Mouse (Mus musculus): ENCODE results near the gene Adh1. TPM values are rescaled to one million over a fixed set of nuclear protein-coding genes. Genes with fewer than 3 reads are reported as not detected.

The Adh1 gene
- polyA plus RNA-seq, 1 experiment from 2014 or later = 6.7 TPM

DNA sequence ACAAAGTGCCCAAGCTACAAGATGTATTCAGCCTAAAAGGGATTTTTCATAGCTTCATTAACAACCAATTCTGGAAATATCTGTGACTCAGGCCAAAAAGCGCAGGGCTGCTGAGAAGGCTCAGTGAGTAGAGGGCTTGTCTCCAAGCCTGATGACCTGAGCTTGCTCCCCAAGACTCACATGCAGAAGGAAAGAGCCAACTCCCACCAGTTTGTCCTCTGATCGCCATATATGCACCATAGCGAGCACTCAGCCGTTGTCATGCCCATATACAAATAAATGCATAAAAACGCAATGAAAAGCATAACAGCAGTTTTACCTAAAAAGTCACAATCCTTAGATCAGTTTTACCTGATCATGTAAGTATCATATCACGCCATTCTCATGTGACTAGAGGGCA, 34.3 kb upstream of the Adh1 start:
- H3K27me3 ChIP-seq = no peaks in the 10 kb centered on the region
- no peaks in the 10 kb centered on the region for H3K9me3 ChIP-seq
- no peak overlapping the region for H3K27ac ChIP-seq
- 88% methylated on average over 6 of the region's 6 CpGs for WGBS
- H3K4me3 ChIP-seq = no peak overlapping the region
- no peaks in the 10 kb centered on the region for H3K4me1 ChIP-seq
- no peaks in the 10 kb centered on the region for H3K36me3 ChIP-seq
- H3K4me2 ChIP-seq (replicated peaks) = no peak overlapping the region
- no peak overlapping the region for H3K9ac ChIP-seq
- no peak for ATAC-seq (ENCODE audit: low FRiP score, low read depth)

GRCm38 (mm10) chr3:138227082-138227481, 33.7 kb upstream of the Adh1 start:
- H3K4me1 ChIP-seq = no peaks in the 10 kb centered on the region
- H3K36me3 ChIP-seq = no peaks in the 10 kb centered on the region
- no peak overlapping the region for H3K9ac ChIP-seq
- ATAC-seq (ENCODE audit: low FRiP score, low read depth) = no peak
- no peak overlapping the region for H3K4me2 ChIP-seq (replicated peaks)
- WGBS = 94% methylated on average over 2 of the region's 2 CpGs
- no peaks in the 10 kb centered on the region for H3K27me3 ChIP-seq
- H3K9me3 ChIP-seq = no peaks in the 10 kb centered on the region
- no peak overlapping the region for H3K4me3 ChIP-seq
- H3K27ac ChIP-seq = no peak overlapping the region

DNA sequence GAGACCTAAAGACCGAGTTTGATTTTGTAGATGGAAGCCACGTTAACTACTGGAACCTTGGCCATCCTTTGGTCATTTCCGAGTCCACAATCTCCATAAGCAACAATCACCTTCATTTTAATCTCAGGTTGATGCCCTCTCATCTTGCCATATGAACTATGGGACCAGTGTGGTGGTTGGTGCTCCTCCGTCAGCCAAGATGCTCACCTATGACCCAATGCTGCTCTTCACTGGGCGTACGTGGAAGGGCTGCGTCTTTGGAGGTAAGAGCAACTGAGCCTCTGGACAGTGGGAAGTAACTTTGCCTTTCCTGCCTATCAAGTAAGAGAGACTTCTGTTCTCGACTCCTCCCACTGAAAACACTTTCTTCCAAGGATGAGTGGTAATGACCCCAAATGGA, 33.0 kb upstream of the Adh1 start:
- no peak overlapping the region for H3K27ac ChIP-seq
- H3K4me3 ChIP-seq = no peak overlapping the region
- no peaks in the 10 kb centered on the region for H3K36me3 ChIP-seq
- H3K4me2 ChIP-seq (replicated peaks) = no peak overlapping the region
- 90% methylated on average over 8 of the region's 8 CpGs for WGBS
- H3K27me3 ChIP-seq = no peaks in the 10 kb centered on the region
- no peak overlapping the region for H3K9ac ChIP-seq
- ATAC-seq (ENCODE audit: low FRiP score, low read depth) = no peak
- H3K9me3 ChIP-seq = no peaks in the 10 kb centered on the region
- no peaks in the 10 kb centered on the region for H3K4me1 ChIP-seq

DNA sequence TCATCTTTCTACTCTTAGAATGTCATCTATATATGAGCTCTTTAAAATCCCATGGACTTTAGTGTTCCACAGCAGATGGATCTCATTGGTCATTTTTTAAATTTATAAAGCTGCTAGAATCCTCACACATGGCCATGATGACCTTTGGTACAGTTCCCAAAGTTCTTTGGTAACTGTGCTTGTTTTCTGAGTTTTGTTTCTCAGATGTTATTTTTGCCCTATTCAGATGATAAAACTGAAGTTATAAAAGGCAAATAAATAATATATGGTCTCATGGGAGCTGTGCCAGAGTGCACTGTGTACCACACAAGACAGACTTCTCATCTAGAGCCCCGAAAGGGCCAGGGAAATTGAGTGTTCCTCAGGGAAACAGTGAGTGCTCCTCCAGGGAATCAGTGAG, 31.3 kb upstream of the Adh1 start:
- Histone ChIP-seq H3K27ac (no peak overlapping the region), H3K36me3 (no peaks in the 10 kb centered on the region), H3K4me1 (no peaks in the 10 kb centered on the region), H3K4me3 (no peak overlapping the region), H3K9me3 (no peaks in the 10 kb centered on the region), H3K27me3 (no peaks in the 10 kb centered on the region), H3K4me2 (replicated peaks) (no peak overlapping the region), H3K9ac (no peak overlapping the region)
- no peak for ATAC-seq (ENCODE audit: low FRiP score, low read depth)
- WGBS = 71% methylated on average over 1 of the region's 1 CpGs

GRCm38 (mm10) chr3:138230266-138230665, 30.5 kb upstream of the Adh1 start:
- Histone ChIP-seq H3K4me3 (no peak overlapping the region), H3K36me3 (no peaks in the 10 kb centered on the region), H3K4me2 (replicated peaks) (no peak overlapping the region), H3K4me1 (no peaks in the 10 kb centered on the region), H3K9me3 (no peaks in the 10 kb centered on the region), H3K27me3 (no peaks in the 10 kb centered on the region), H3K27ac (no peak overlapping the region), H3K9ac (no peak overlapping the region)
- 79% methylated on average over 3 of the region's 3 CpGs for whole genome bisulfite sequencing
- ATAC-seq (ENCODE audit: low FRiP score, low read depth) = no peak

- no peak overlapping the region for H3K4me2 ChIP-seq (replicated peaks)
- no peak overlapping the region for H3K9ac ChIP-seq
- H3K36me3 ChIP-seq = no peaks in the 10 kb centered on the region
- H3K27me3 ChIP-seq = no peaks in the 10 kb centered on the region
- no peaks in the 10 kb centered on the region for H3K9me3 ChIP-seq
- ATAC-seq (ENCODE audit: low FRiP score, low read depth) = no peak
- H3K27ac ChIP-seq = no peak overlapping the region
- WGBS = 66% methylated on average over 2 of the region's 2 CpGs
- H3K4me3 ChIP-seq = no peak overlapping the region
- H3K4me1 ChIP-seq = no peaks in the 10 kb centered on the region
Measured at GRCm38 (mm10) chr3:138231531-138231930, 29.3 kb upstream of the Adh1 start.

DNA sequence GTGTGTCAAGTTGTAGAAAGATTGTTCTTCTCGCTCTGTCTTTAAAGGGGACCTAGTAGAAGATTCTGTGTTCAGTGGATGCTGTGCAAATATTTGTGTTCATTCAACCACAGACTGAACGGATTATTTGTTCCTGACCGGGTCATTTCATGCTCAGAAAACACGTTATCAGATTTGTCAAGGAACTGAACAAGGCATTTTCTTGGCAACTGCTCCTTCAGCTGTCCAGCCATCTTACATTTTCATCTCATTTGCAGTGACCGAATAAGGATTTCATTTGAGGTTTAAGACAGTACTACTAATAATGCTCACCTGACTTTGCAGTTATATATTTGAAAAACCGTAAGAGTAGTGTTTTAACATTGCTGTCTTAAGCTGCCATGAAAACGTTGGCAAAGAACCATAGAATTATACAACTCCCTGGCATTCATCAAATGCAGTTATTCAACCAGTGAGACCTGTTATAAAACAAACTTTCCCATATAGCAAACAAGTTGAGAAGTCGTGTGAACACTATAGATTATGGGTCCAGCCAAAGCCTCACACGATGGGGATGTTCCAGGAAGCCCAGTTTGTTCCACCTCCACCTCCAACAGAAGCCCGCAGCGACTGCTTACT, 24.1 kb upstream of the Adh1 start:
- H3K4me2 ChIP-seq (replicated peaks) = no peak overlapping the region
- no peaks in the 10 kb centered on the region for H3K36me3 ChIP-seq
- peaks cover 15% of the 10 kb centered on the region for H3K4me1 ChIP-seq
- ATAC-seq (ENCODE audit: low FRiP score, low read depth) = no peak
- no peak overlapping the region for H3K27ac ChIP-seq
- peaks cover 14% of the 10 kb centered on the region for H3K27me3 ChIP-seq
- no peak overlapping the region for H3K9ac ChIP-seq
- no peaks in the 10 kb centered on the region for H3K9me3 ChIP-seq
- no peak overlapping the region for H3K4me3 ChIP-seq
- WGBS = 81% methylated on average over 11 of the region's 11 CpGs

- no peak overlapping the region for H3K4me2 ChIP-seq (replicated peaks)
- H3K4me3 ChIP-seq = no peak overlapping the region
- no peaks in the 10 kb centered on the region for H3K9me3 ChIP-seq
- H3K27me3 ChIP-seq = peaks cover 19% of the 10 kb centered on the region
- no peaks in the 10 kb centered on the region for H3K36me3 ChIP-seq
- H3K9ac ChIP-seq = no peak overlapping the region
- 84% methylated on average over 10 of the region's 10 CpGs for WGBS
- peaks cover 28% of the 10 kb centered on the region for H3K4me1 ChIP-seq
- H3K27ac ChIP-seq = no peak overlapping the region
- ATAC-seq (ENCODE audit: low FRiP score, low read depth) = no peak
Measured at GRCm38 (mm10) chr3:138238046-138238445, 22.7 kb upstream of the Adh1 start.

- Histone ChIP-seq H3K36me3 (no peaks in the 10 kb centered on the region), H3K4me3 (no peak overlapping the region), H3K9me3 (no peaks in the 10 kb centered on the region), H3K9ac (no peak overlapping the region), H3K4me1 (peaks cover 32% of the 10 kb centered on the region), H3K27ac (no peak overlapping the region), H3K27me3 (peaks cover 31% of the 10 kb centered on the region), H3K4me2 (replicated peaks) (no peak overlapping the region)
- WGBS = 90% methylated on average over 6 of the region's 6 CpGs
- no peak for ATAC-seq (ENCODE audit: low FRiP score, low read depth)
Measured at GRCm38 (mm10) chr3:138239461-138239860, 21.3 kb upstream of the Adh1 start.

DNA sequence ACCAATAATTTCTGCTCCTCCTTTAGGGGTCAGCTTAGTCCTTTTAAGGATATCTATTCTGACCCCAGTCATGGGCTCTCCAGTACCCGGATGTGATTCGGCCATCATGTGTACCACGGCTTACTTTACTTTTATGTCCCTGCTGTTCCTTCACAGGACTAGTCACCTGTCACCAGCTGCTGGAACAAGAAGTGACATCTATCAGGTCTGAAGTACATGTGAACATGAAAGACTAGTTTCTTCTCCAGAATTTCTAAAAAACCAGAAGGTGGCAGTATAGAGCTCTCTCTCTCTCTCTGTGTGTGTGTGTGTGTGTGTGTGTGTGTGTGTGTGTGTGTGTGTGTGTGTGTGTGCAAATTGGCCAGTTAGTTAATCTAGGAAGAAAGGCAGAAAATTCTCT, 20.4 kb upstream of the Adh1 start:
- no peak overlapping the region for H3K27ac ChIP-seq
- H3K9me3 ChIP-seq = no peaks in the 10 kb centered on the region
- 79% methylated on average over 3 of the region's 3 CpGs for WGBS
- H3K4me1 ChIP-seq = peaks cover 32% of the 10 kb centered on the region
- no peak overlapping the region for H3K4me3 ChIP-seq
- no peak; the same call in 1 of the 2 replicates for ATAC-seq (ENCODE audit: low FRiP score, low read depth)
- no peak overlapping the region for H3K4me2 ChIP-seq (replicated peaks)
- H3K9ac ChIP-seq = no peak overlapping the region
- H3K27me3 ChIP-seq = peaks cover 33% of the 10 kb centered on the region
- no peaks in the 10 kb centered on the region for H3K36me3 ChIP-seq

GRCm38 (mm10) chr3:138240942-138241341, 19.8 kb upstream of the Adh1 start:
- Histone ChIP-seq H3K4me2 (replicated peaks) (0 out of 2 replicates have a peak overlapping the region, but pooled peaks have one; percentile 16), H3K27ac (no peak overlapping the region), H3K9ac (no peak overlapping the region), H3K4me3 (no peak overlapping the region), H3K4me1 (peaks cover 32% of the 10 kb centered on the region), H3K9me3 (no peaks in the 10 kb centered on the region), H3K27me3 (peaks cover 33% of the 10 kb centered on the region), H3K36me3 (no peaks in the 10 kb centered on the region)
- ATAC-seq (ENCODE audit: low FRiP score, low read depth) = peak; percentile 68
- WGBS = 33% methylated on average over 5 of the region's 5 CpGs

GRCm38 (mm10) chr3:138241371-138241770, 19.4 kb upstream of the Adh1 start:
- WGBS = 31% methylated on average over 6 of the region's 6 CpGs
- no peak for ATAC-seq (ENCODE audit: low FRiP score, low read depth)
- H3K36me3 ChIP-seq = no peaks in the 10 kb centered on the region
- H3K4me3 ChIP-seq = no peak overlapping the region
- no peaks in the 10 kb centered on the region for H3K9me3 ChIP-seq
- H3K27me3 ChIP-seq = peaks cover 33% of the 10 kb centered on the region
- 0 out of 2 replicates have a peak overlapping the region, but pooled peaks have one; percentile 16 for H3K4me2 ChIP-seq (replicated peaks)
- peaks cover 32% of the 10 kb centered on the region for H3K4me1 ChIP-seq
- no peak overlapping the region for H3K9ac ChIP-seq
- H3K27ac ChIP-seq = no peak overlapping the region

GRCm38 (mm10) chr3:138242021-138242726, 18.6 kb upstream of the Adh1 start:
- Histone ChIP-seq H3K27ac (no peak overlapping the region), H3K36me3 (no peaks in the 10 kb centered on the region), H3K27me3 (peaks cover 33% of the 10 kb centered on the region), H3K4me3 (no peak overlapping the region), H3K4me1 (peaks cover 32% of the 10 kb centered on the region), H3K9ac (no peak overlapping the region), H3K4me2 (replicated peaks) (no peak overlapping the region), H3K9me3 (no peaks in the 10 kb centered on the region)
- no peak for ATAC-seq (ENCODE audit: low FRiP score, low read depth)
- WGBS = 42% methylated on average over 14 of the region's 14 CpGs

Measured in limb, embryonic 13.5 days (tissue).